Mouse (Mus musculus): ENCODE results near the gene Il31. TPM values are rescaled to one million over a fixed set of nuclear protein-coding genes. Genes with fewer than 3 reads are reported as not detected.
A peak's percentile ranks its signal among the peaks of the same experiment; 100 is the strongest.

Il31 gene
- polyA plus RNA-seq (2011; ENCODE audit: insufficient read length, low read depth, missing spikeins) = not detected in 2 replicates

GRCm38 (mm10) chr5:123489112-123489785 is at the start of gene Il31, which contains the start of gene Lrrc43:
Il31 (minus strand) TSS chr5:123489489.
Lrrc43 (plus strand) TSS chr5:123489305.
- TF ChIP-seq POLR2A (IDR thresholded peaks at IDR 0.05; ENCODE audit: low read depth, low read length) = no peak
- no peak for TF ChIP-seq CTCF (IDR thresholded peaks at IDR 0.05; ENCODE audit: borderline replicate concordance, insufficient read depth, low read length)
- no peak within 1 kb of the TSS for H3K4me3 ChIP-seq (ENCODE audit: insufficient read depth, low read length)
- H3K27ac ChIP-seq (ENCODE audit: insufficient read depth, low read length) = no peak within 1 kb of the TSS
- no peaks in the 10 kb centered on the region for H3K4me1 ChIP-seq (ENCODE audit: control insufficient read depth, insufficient read depth, low read length)

GRCm38 (mm10) chr5:123533801-123534200 is 44.5 kb upstream of the Il31 start:
- Histone ChIP-seq H3K4me1 (ENCODE audit: control insufficient read depth, insufficient read depth, low read length) (no peaks in the 10 kb centered on the region), H3K4me3 (ENCODE audit: insufficient read depth, low read length) (no peak overlapping the region), H3K27ac (ENCODE audit: insufficient read depth, low read length) (no peak overlapping the region)
- TF ChIP-seq CTCF (IDR thresholded peaks at IDR 0.05; ENCODE audit: borderline replicate concordance, insufficient read depth, low read length) (no peak), POLR2A (IDR thresholded peaks at IDR 0.05; ENCODE audit: low read depth, low read length) (no peak)

GRCm38 (mm10) chr5:123530056-123530455 is 40.8 kb upstream of the Il31 start:
- H3K4me3 ChIP-seq (ENCODE audit: insufficient read depth, low read length) = no peak overlapping the region
- no peak overlapping the region for H3K27ac ChIP-seq (ENCODE audit: insufficient read depth, low read length)
- TF ChIP-seq CTCF (IDR thresholded peaks at IDR 0.05; ENCODE audit: borderline replicate concordance, insufficient read depth, low read length) (no peak), POLR2A (IDR thresholded peaks at IDR 0.05; ENCODE audit: low read depth, low read length) (no peak)
- H3K4me1 ChIP-seq (ENCODE audit: control insufficient read depth, insufficient read depth, low read length) = no peaks in the 10 kb centered on the region

- H3K27ac ChIP-seq (ENCODE audit: insufficient read depth, low read length) = no peak overlapping the region
- TF ChIP-seq POLR2A (IDR thresholded peaks at IDR 0.05; ENCODE audit: low read depth, low read length) (no peak), CTCF (IDR thresholded peaks at IDR 0.05; ENCODE audit: borderline replicate concordance, insufficient read depth, low read length) (no peak)
- no peak overlapping the region for H3K4me3 ChIP-seq (ENCODE audit: insufficient read depth, low read length)
- no peaks in the 10 kb centered on the region for H3K4me1 ChIP-seq (ENCODE audit: control insufficient read depth, insufficient read depth, low read length)
Measured at GRCm38 (mm10) chr5:123528641-123529040, 39.4 kb upstream of the Il31 start.

- H3K27ac ChIP-seq (ENCODE audit: insufficient read depth, low read length) = no peak overlapping the region
- TF ChIP-seq CTCF (IDR thresholded peaks at IDR 0.05; ENCODE audit: borderline replicate concordance, insufficient read depth, low read length) (no peak), POLR2A (IDR thresholded peaks at IDR 0.05; ENCODE audit: low read depth, low read length) (no peak)
- 0 out of 2 replicates have a peak, but pooled peaks cover 2% of the 10 kb centered on the region for H3K4me1 ChIP-seq (ENCODE audit: control insufficient read depth, insufficient read depth, low read length)
- H3K4me3 ChIP-seq (ENCODE audit: insufficient read depth, low read length) = no peak overlapping the region
Measured at GRCm38 (mm10) chr5:123525916-123526495, 36.7 kb upstream of the Il31 start.

- H3K4me3 ChIP-seq (ENCODE audit: insufficient read depth, low read length) = peak within 1 kb of the TSS; percentile 66
- H3K27ac ChIP-seq (ENCODE audit: insufficient read depth, low read length) = no peak within 1 kb of the TSS
- TF ChIP-seq POLR2A (IDR thresholded peaks at IDR 0.05; ENCODE audit: low read depth, low read length) (no peak), CTCF (IDR thresholded peaks at IDR 0.05; ENCODE audit: borderline replicate concordance, insufficient read depth, low read length) (no peak)
- H3K4me1 ChIP-seq (ENCODE audit: control insufficient read depth, insufficient read depth, low read length) = 0 out of 2 replicates have a peak, but pooled peaks cover 2% of the 10 kb centered on the region
Measured at GRCm38 (mm10) chr5:123525281-123525680, 36.0 kb upstream of the Il31 start, which contains the start of gene Gm49027. Gm49027 (minus strand) TSS chr5:123525488.

GRCm38 (mm10) chr5:123524393-123524750 is 35.1 kb upstream of the Il31 start:
- H3K27ac ChIP-seq (ENCODE audit: insufficient read depth, low read length) = no peak overlapping the region

GRCm38 (mm10) chr5:123523692-123524392 is 34.6 kb upstream of the Il31 start, which contains the start of gene Diablo:
Diablo (minus strand) TSS chr5:123524176.
- Histone ChIP-seq H3K27ac (ENCODE audit: insufficient read depth, low read length) (no peak within 1 kb of the TSS), H3K4me3 (ENCODE audit: insufficient read depth, low read length) (peak within 1 kb of the TSS; percentile 92), H3K4me1 (ENCODE audit: control insufficient read depth, insufficient read depth, low read length) (0 out of 2 replicates have a peak, but pooled peaks cover 2% of the 10 kb centered on the region)
- TF ChIP-seq POLR2A (IDR thresholded peaks at IDR 0.05; ENCODE audit: low read depth, low read length) (peak; percentile 95), CTCF (IDR thresholded peaks at IDR 0.05; ENCODE audit: borderline replicate concordance, insufficient read depth, low read length) (no peak)

More at GRCm38 (mm10) chr5:123524393-123524750, 35.1 kb upstream of the Il31 start:
- no peak for TF ChIP-seq CTCF (IDR thresholded peaks at IDR 0.05; ENCODE audit: borderline replicate concordance, insufficient read depth, low read length)
- TF ChIP-seq POLR2A (IDR thresholded peaks at IDR 0.05; ENCODE audit: low read depth, low read length) = no peak
- 0 out of 2 replicates have a peak, but pooled peaks cover 2% of the 10 kb centered on the region for H3K4me1 ChIP-seq (ENCODE audit: control insufficient read depth, insufficient read depth, low read length)
- peak overlapping the region; percentile 66 for H3K4me3 ChIP-seq (ENCODE audit: insufficient read depth, low read length)

GRCm38 (mm10) chr5:123522166-123522565 is 32.9 kb upstream of the Il31 start:
- no peak overlapping the region for H3K27ac ChIP-seq (ENCODE audit: insufficient read depth, low read length)
- 0 out of 2 replicates have a peak, but pooled peaks cover 2% of the 10 kb centered on the region for H3K4me1 ChIP-seq (ENCODE audit: control insufficient read depth, insufficient read depth, low read length)
- H3K4me3 ChIP-seq (ENCODE audit: insufficient read depth, low read length) = no peak overlapping the region
- TF ChIP-seq CTCF (IDR thresholded peaks at IDR 0.05; ENCODE audit: borderline replicate concordance, insufficient read depth, low read length) (no peak), POLR2A (IDR thresholded peaks at IDR 0.05; ENCODE audit: low read depth, low read length) (no peak)
